Mouse (Mus musculus) neural tube, embryonic 12.5 days (tissue): ENCODE measurements around the gene Tmtc2. TPM values are rescaled to one million over a fixed set of nuclear protein-coding genes. Genes with fewer than 3 reads are reported as not detected.
A peak's percentile ranks its signal among the peaks of the same experiment; 100 is the strongest.

Source experiments
- ATAC-seq: fragments of 200-750 bp; cut with Nextera tagmentation; 2 replicates; pipeline ENCODE4 v1.8.0; 2017; ENCODE audit warnings: low read depth, mild to moderate bottlenecking, moderate TSS enrichment, moderate library complexity; ENCODE audit not compliant: low FRiP score
- H3K27ac ChIP-seq: fragments of 300-500 bp; sonication (generic); 2 replicates; pipeline ENCODE4 v1.5.1; 2016
- H3K27me3 ChIP-seq: fragments of 300-500 bp; sonication (generic); replicated peaks from 2 replicates; pipeline ENCODE4 v1.6.1; 2016; ENCODE audit warnings: mild to moderate bottlenecking
- H3K36me3 ChIP-seq: fragments of 300-500 bp; sonication (generic); 2 replicates; pipeline ENCODE4 v1.6.1; 2016; ENCODE audit warnings: mild to moderate bottlenecking
- H3K4me1 ChIP-seq: fragments of 300-500 bp; sonication (generic); 2 replicates; pipeline ENCODE4 v1.6.1; 2016
- H3K4me2 ChIP-seq: fragments of 300-500 bp; sonication (generic); replicated peaks from 2 replicates; pipeline ENCODE4 v1.6.1; 2016; ENCODE audit warnings: mild to moderate bottlenecking
- H3K4me3 ChIP-seq: fragments of 300-500 bp; sonication (generic); 2 replicates; pipeline ENCODE4 v1.5.1; 2016
- H3K9ac ChIP-seq: fragments of 300-500 bp; sonication (generic); 2 replicates; pipeline ENCODE4 v1.6.1; 2016; ENCODE audit warnings: mild to moderate bottlenecking
- H3K9me3 ChIP-seq: fragments of 300-500 bp; sonication (generic); 2 replicates; pipeline ENCODE4 v1.6.1; 2016; ENCODE audit warnings: mild to moderate bottlenecking
- WGBS: fragments of 180-500 bp; shearing (Covaris S2); methylation state at CpG from one replicate; pipeline ENCODE4 v1.1.7; 2016; 5-methylcytosine and 5-hydroxymethylcytosine counted together
- polyA plus RNA-seq: library from polyadenylated mRNA; unstranded; fragments of >200 nt; fragmentation: Nextera tagmentation; extraction: Ambion mirVana; gene quantifications from 2 replicates; pipeline ENCODE4 v1.2.1, GENCODE M21; 2016

Tmtc2 gene
- polyA plus RNA-seq, 1 experiment from 2014 or later: 16.2 TPM

DNA sequence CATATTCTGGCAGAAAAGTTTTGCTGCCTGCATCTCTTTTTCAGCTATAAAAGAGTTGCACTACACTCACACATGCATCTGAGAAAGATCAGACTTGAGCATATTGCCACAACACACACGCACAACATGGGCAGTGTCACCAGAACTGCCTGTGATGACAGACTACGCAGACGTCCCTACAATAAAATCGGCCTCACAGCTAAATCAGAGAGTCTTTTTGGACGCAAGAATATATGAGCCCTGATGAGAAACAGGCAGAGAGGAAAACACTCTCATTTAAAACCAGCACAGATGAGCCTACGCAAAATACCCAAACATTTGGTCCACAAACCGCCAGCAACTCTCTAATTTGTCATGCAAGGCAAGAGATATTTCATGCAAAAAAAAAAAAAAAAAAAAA is 146.6 kb downstream of the Tmtc2 start:
- Histone ChIP-seq H3K9ac (no peak overlapping the region), H3K4me1 (no peaks in the 10 kb centered on the region), H3K4me2 (no peak overlapping the region), H3K27ac (no peak overlapping the region), H3K9me3 (no peaks in the 10 kb centered on the region), H3K36me3 (no peaks in the 10 kb centered on the region), H3K27me3 (no peaks in the 10 kb centered on the region), H3K4me3 (no peak overlapping the region)
- WGBS: 75% methylated on average over 7 of the region's 7 CpGs
- ATAC-seq: no peak

DNA sequence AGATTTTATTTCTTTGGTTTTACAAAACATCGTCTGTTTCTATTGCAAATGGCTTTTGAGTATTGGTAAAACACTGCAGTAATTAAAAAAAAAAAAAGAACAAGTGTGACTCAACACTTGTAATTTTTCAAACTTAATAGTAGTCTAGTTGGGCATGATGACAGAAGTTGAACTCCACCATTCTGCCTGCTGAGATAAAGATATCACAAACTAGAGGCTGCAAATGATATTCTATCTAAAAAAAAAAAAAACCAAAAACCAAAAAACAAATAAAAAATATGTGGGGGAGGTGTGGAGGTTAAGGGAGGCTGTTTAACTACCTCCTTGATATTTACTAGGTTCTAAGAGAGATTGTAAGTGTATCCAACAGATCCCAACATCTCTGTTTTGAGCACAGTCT is 149.2 kb downstream of the Tmtc2 start:
- Histone ChIP-seq H3K27ac (no peak overlapping the region), H3K4me3 (no peak overlapping the region), H3K4me2 (no peak overlapping the region), H3K36me3 (0 out of 2 replicates have a peak, but pooled peaks cover 3% of the 10 kb centered on the region), H3K4me1 (no peaks in the 10 kb centered on the region), H3K9ac (no peak overlapping the region), H3K27me3 (no peaks in the 10 kb centered on the region), H3K9me3 (no peaks in the 10 kb centered on the region)
- no peak for ATAC-seq
- WGBS: 90% methylated on average over 1 of the region's 1 CpGs

DNA sequence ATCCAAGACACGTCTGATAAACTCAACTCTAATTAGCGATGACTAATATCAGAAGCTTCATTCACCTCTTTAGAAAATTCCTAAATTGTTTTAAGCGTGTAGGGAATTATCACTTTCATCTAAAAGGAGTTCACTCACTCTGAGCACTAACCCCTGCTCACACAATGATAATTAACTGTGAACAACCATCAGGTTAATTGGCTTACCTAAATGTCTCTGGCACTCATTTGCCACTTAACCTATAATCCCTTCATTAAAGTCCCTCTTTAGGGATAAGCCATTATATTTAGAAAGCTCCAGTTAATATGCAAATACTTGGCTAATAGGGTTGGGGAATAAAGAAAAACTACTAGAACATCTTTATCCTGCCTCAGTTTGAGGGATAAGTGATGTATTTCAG is 151.1 kb downstream of the Tmtc2 start:
- 83% methylated on average over 3 of the region's 3 CpGs for WGBS
- ATAC-seq: no peak

DNA sequence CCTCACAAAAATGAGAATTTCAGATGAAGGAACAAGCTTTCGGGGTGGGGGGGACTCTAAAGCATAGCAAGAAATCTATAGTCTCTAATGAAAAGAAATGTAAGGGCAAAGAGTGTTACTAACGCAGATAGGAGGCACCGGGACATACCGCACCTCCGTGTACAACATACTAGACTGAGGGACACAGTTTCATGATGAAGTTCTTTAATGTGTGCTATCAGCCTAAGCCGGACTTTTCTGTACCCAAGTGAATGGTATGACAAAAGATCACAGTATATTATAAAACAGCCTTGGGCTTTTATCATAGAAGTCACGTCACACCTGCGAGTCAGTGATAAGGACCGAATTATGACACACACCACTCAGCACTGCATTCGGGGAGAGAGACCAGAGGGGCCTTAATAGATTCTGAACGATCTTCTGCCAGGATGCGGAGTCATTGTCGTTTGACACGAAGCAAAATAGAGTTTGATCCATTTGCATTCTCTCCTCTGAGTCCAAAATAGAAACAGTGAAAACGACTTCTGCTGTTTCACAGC is 156.3 kb downstream of the Tmtc2 start:
- H3K27ac ChIP-seq: no peak overlapping the region
- no peaks in the 10 kb centered on the region for H3K4me1 ChIP-seq
- ATAC-seq: no peak
- 89% methylated on average over 15 of the region's 15 CpGs for WGBS
- H3K9ac ChIP-seq: no peak overlapping the region
- H3K27me3 ChIP-seq: no peaks in the 10 kb centered on the region
- H3K36me3 ChIP-seq: 0 out of 2 replicates have a peak, but pooled peaks cover 8% of the 10 kb centered on the region
- no peaks in the 10 kb centered on the region for H3K9me3 ChIP-seq
- no peak overlapping the region for H3K4me2 ChIP-seq
- H3K4me3 ChIP-seq: no peak overlapping the region

More for the DNA sequence above, 151.1 kb downstream of the Tmtc2 start:
- Histone ChIP-seq H3K27ac (no peak overlapping the region), H3K9ac (no peak overlapping the region), H3K4me1 (no peaks in the 10 kb centered on the region), H3K4me2 (no peak overlapping the region), H3K27me3 (no peaks in the 10 kb centered on the region), H3K4me3 (no peak overlapping the region), H3K9me3 (no peaks in the 10 kb centered on the region), H3K36me3 (0 out of 2 replicates have a peak, but pooled peaks cover 3% of the 10 kb centered on the region)

DNA sequence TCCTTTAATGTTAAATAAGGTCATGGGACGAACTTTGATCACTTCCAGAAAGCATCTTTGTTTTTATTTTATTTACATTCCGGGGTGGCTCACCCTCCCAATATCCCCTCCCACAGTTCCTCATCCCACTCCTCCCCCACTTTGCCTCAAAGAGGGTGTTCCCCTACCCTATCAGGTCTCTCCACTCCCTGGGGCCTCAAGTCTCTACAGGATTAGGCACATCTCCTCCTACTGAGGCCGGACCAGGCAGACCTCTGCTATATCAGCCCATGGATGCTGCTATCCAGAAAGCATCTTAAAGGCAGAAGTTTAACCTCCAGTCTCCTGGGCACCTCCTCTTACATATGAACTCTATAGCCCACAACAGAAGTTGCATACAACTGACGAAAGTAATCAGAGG is 157.7 kb downstream of the Tmtc2 start:
- H3K9me3 ChIP-seq: no peaks in the 10 kb centered on the region
- H3K4me2 ChIP-seq: no peak overlapping the region
- no peak overlapping the region for H3K4me3 ChIP-seq
- no peak overlapping the region for H3K9ac ChIP-seq
- H3K4me1 ChIP-seq: no peaks in the 10 kb centered on the region
- 0 out of 2 replicates have a peak, but pooled peaks cover 8% of the 10 kb centered on the region for H3K36me3 ChIP-seq
- H3K27ac ChIP-seq: no peak overlapping the region
- no peak for ATAC-seq
- H3K27me3 ChIP-seq: no peaks in the 10 kb centered on the region
- 89% methylated on average over 4 of the region's 4 CpGs for WGBS

- no peak overlapping the region for H3K27ac ChIP-seq
- WGBS: 92% methylated on average over 4 of the region's 4 CpGs
These were observed 168.3 kb downstream of the Tmtc2 start for GRCm38 (mm10) chr10:105405856-105406527.

GRCm38 (mm10) chr10:105403931-105404330 is 170.3 kb downstream of the Tmtc2 start:
- no peak overlapping the region for H3K9ac ChIP-seq
- H3K4me2 ChIP-seq: no peak overlapping the region
- no peaks in the 10 kb centered on the region for H3K4me1 ChIP-seq
- no peak overlapping the region for H3K4me3 ChIP-seq
- no peak for ATAC-seq
- no peaks in the 10 kb centered on the region for H3K36me3 ChIP-seq
- no peaks in the 10 kb centered on the region for H3K9me3 ChIP-seq
- no peak overlapping the region for H3K27ac ChIP-seq
- 87% methylated on average over 3 of the region's 3 CpGs for WGBS
- H3K27me3 ChIP-seq: no peaks in the 10 kb centered on the region

More at GRCm38 (mm10) chr10:105405856-105406527, 168.3 kb downstream of the Tmtc2 start:
- no peak overlapping the region for H3K4me3 ChIP-seq
- no peaks in the 10 kb centered on the region for H3K27me3 ChIP-seq
- no peaks in the 10 kb centered on the region for H3K36me3 ChIP-seq
- H3K9me3 ChIP-seq: no peaks in the 10 kb centered on the region
- H3K9ac ChIP-seq: no peak overlapping the region
- H3K4me2 ChIP-seq: no peak overlapping the region
- ATAC-seq: no peak
- H3K4me1 ChIP-seq: no peaks in the 10 kb centered on the region

- no peaks in the 10 kb centered on the region for H3K36me3 ChIP-seq
- WGBS: 68% methylated on average over 5 of the region's 5 CpGs
- H3K9ac ChIP-seq: no peak overlapping the region
- no peaks in the 10 kb centered on the region for H3K9me3 ChIP-seq
- H3K4me1 ChIP-seq: no peaks in the 10 kb centered on the region
- no peak overlapping the region for H3K4me3 ChIP-seq
- no peak overlapping the region for H3K4me2 ChIP-seq
- no peak overlapping the region for H3K27ac ChIP-seq
- H3K27me3 ChIP-seq: no peaks in the 10 kb centered on the region
- ATAC-seq: no peak
These were observed 171.8 kb downstream of the Tmtc2 start for GRCm38 (mm10) chr10:105402481-105402779.

GRCm38 (mm10) chr10:105401754-105402480 is 172.3 kb downstream of the Tmtc2 start:
- 78% methylated on average over 11 of the region's 11 CpGs for WGBS
- no peaks in the 10 kb centered on the region for H3K4me1 ChIP-seq
- no peak overlapping the region for H3K9ac ChIP-seq
- no peak overlapping the region for H3K4me3 ChIP-seq
- ATAC-seq: 0 out of 2 replicates have a peak, but pooled peaks have one; percentile 4
- H3K27ac ChIP-seq: no peak overlapping the region
- no peak overlapping the region for H3K4me2 ChIP-seq
- no peaks in the 10 kb centered on the region for H3K36me3 ChIP-seq
- no peaks in the 10 kb centered on the region for H3K27me3 ChIP-seq
- H3K9me3 ChIP-seq: no peaks in the 10 kb centered on the region

DNA sequence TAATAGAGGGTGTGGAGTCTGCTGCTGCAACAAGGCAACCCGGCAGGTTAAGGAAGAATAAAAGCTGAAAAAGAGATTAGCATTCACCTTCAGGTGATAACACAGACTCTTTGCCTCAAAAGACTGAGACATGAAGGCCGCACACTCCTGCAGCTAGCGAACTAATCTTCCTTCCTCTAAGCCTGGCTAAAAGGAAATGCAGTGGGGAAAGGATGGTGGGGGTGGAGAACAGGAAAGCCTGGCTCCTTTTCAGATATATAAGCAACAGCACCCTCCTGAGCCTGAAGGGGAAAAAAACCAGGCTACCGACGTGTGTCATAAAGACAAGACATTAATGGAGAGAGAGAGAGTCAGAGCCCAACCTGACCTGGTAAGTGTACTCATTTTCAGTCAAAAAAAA is 174.9 kb downstream of the Tmtc2 start:
- WGBS: 72% methylated on average over 5 of the region's 5 CpGs
- H3K4me2 ChIP-seq: no peak overlapping the region
- ATAC-seq: no peak

DNA sequence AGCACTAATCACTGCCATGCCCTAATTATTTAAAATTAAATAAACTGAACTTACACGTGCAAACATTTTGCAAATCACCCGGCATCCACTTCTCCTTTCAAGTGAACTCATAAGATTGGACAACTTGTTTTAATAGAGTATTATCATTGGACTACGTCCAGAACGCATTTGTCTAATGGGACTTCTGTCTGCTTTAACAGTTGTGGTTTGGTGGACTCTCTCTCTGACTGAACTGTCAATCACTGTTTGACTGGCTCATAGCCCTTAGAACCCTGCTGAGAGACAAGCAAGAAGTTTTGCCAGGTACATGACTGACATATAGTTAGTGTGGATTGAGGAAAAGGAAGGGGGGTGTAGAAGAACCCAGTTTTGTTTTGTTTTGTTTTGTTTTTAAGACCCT is 190.2 kb downstream of the Tmtc2 start:
- no peak for ATAC-seq

More for the DNA sequence above, 174.9 kb downstream of the Tmtc2 start:
- Histone ChIP-seq H3K27ac (no peak overlapping the region), H3K4me1 (no peaks in the 10 kb centered on the region), H3K9ac (no peak overlapping the region), H3K4me3 (no peak overlapping the region), H3K9me3 (no peaks in the 10 kb centered on the region), H3K27me3 (no peaks in the 10 kb centered on the region), H3K36me3 (no peaks in the 10 kb centered on the region)

GRCm38 (mm10) chr10:105381705-105382104 is 192.5 kb downstream of the Tmtc2 start:
- Histone ChIP-seq H3K4me1 (peaks cover 4% of the 10 kb centered on the region; the same call in 1 of the 2 replicates), H3K4me2 (no peak overlapping the region), H3K27ac (no peak overlapping the region), H3K27me3 (no peaks in the 10 kb centered on the region), H3K9ac (no peak overlapping the region), H3K9me3 (no peaks in the 10 kb centered on the region), H3K36me3 (no peaks in the 10 kb centered on the region), H3K4me3 (no peak overlapping the region)
- no peak for ATAC-seq
- 89% methylated on average over 1 of the region's 1 CpGs for WGBS

More for the DNA sequence above, 190.2 kb downstream of the Tmtc2 start:
- WGBS: 84% methylated on average over 4 of the region's 4 CpGs
- Histone ChIP-seq H3K4me1 (peaks cover 4% of the 10 kb centered on the region; the same call in 1 of the 2 replicates), H3K4me2 (no peak overlapping the region), H3K4me3 (no peak overlapping the region), H3K27ac (no peak overlapping the region), H3K9me3 (no peaks in the 10 kb centered on the region), H3K9ac (no peak overlapping the region), H3K27me3 (no peaks in the 10 kb centered on the region), H3K36me3 (no peaks in the 10 kb centered on the region)
